Mouse (Mus musculus): Measurements from ENCODE around the gene Pitpna.

The Pitpna gene

GRCm38 (mm10) chr11:75563851-75564548, 23.9 kb upstream of the Pitpna start:
- DNase-seq (ENCODE audit: low read depth, low spot score) = no peak

- no peak for DNase-seq (ENCODE audit: low read depth, low spot score)
These were observed 22.0 kb upstream of the Pitpna start for GRCm38 (mm10) chr11:75565849-75566248.

- no peak for DNase-seq (ENCODE audit: low read depth, low spot score)
These were observed 21.4 kb upstream of the Pitpna start for GRCm38 (mm10) chr11:75566276-75567196.

- DNase-seq (ENCODE audit: low read depth, low spot score) = no peak
These were observed 20.4 kb upstream of the Pitpna start for GRCm38 (mm10) chr11:75567346-75568114.

GRCm38 (mm10) chr11:75568115-75568511, 19.8 kb upstream of the Pitpna start:
- DNase-seq (ENCODE audit: low read depth, low spot score) = no peak

- DNase-seq (ENCODE audit: low read depth, low spot score) = no peak
These were observed 18.9 kb upstream of the Pitpna start for GRCm38 (mm10) chr11:75568962-75569361.

GRCm38 (mm10) chr11:75570375-75571125, 17.3 kb upstream of the Pitpna start:
- no peak for DNase-seq (ENCODE audit: low read depth, low spot score)

- no peak for DNase-seq (ENCODE audit: low read depth, low spot score)
These were observed 16.5 kb upstream of the Pitpna start for GRCm38 (mm10) chr11:75571126-75571990.

GRCm38 (mm10) chr11:75572301-75572791, 15.6 kb upstream of the Pitpna start:
- peak; percentile 33 for DNase-seq (ENCODE audit: low read depth, low spot score)

- DNase-seq (ENCODE audit: low read depth, low spot score) = peak; percentile 95
These were observed 14.8 kb upstream of the Pitpna start for GRCm38 (mm10) chr11:75572854-75573650.

GRCm38 (mm10) chr11:75574378-75575123, 13.3 kb upstream of the Pitpna start:
- no peak for DNase-seq (ENCODE audit: low read depth, low spot score)

- no peak for DNase-seq (ENCODE audit: low read depth, low spot score)
These were observed 12.3 kb upstream of the Pitpna start for GRCm38 (mm10) chr11:75575560-75576123.

GRCm38 (mm10) chr11:75578609-75579008, 9.3 kb upstream of the Pitpna start:
- DNase-seq (ENCODE audit: low read depth, low spot score) = no peak

GRCm38 (mm10) chr11:75581495-75582149, 6.3 kb upstream of the Pitpna start:
- no peak for DNase-seq (ENCODE audit: low read depth, low spot score)

- no peak for DNase-seq (ENCODE audit: low read depth, low spot score)
These were observed 4.4 kb upstream of the Pitpna start for GRCm38 (mm10) chr11:75583521-75583920.

- no peak for DNase-seq (ENCODE audit: low read depth, low spot score)
These were observed 2.8 kb upstream of the Pitpna start for GRCm38 (mm10) chr11:75585061-75585460.

- DNase-seq (ENCODE audit: low read depth, low spot score) = no peak
These were observed 1.9 kb upstream of the Pitpna start for GRCm38 (mm10) chr11:75585978-75586377.

- no peak for DNase-seq (ENCODE audit: low read depth, low spot score)
These were observed 934 bp upstream of the Pitpna start for GRCm38 (mm10) chr11:75586963-75587362.
